Mouse (Mus musculus): ENCODE measurements around the gene Trim44.

Trim44 gene

DNA sequence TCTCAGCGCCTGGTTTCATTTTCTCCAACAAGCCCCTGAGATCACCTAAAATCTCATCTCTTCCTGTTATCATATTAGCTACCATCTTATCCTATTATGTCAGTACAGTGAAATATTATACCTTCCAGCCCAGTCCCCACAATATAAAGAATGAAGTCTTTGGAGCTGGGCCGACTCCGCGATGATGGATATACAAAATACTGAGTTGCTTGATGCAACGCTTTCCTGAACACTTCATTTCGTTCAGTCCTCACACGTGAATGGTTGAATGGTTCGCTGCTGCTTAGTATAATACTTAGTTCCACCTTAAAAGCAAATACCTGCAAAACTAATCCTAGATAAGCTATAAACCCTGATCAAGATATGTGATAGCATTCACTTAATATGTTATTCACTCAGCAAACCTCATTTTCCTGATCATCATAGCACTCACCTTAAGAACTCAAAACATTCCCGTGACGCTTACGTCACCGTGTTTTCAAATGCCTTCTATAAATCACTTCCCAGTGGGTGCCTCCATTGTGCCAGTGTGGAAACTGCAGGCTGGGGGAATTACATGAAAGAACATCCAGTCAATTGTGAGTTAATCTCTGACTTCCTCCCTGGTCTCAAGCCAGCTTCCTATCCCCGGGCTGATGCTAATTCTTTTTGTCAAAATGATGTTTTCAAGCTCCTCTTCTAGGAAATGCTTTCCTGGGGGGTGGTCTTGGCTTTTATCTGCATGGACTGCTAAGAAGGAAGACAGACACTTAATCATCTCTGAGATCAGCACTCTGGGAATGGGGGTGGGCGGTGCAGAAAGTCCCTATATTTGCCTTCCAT lies at the start of gene Trim44:
Gene Trim44 (minus strand): TSS at position 466 of the 822 bp plus-strand sequence.
- POLR2A ChIA-PET: interaction anchor here in 1 of 4 experiments (0.9 to 1.2 kb wide), 3 partner anchors 9 to 39 kb away, joined by 3 read pairs; no protein-coding TSS in a partner anchor
- CTCF ChIA-PET: interaction anchor here in 1 of 4 experiments (0.6 to 0.7 kb wide), 2 partner anchors 73 to 301 kb away, joined by 3 to 7 read pairs; no protein-coding TSS in a partner anchor

DNA sequence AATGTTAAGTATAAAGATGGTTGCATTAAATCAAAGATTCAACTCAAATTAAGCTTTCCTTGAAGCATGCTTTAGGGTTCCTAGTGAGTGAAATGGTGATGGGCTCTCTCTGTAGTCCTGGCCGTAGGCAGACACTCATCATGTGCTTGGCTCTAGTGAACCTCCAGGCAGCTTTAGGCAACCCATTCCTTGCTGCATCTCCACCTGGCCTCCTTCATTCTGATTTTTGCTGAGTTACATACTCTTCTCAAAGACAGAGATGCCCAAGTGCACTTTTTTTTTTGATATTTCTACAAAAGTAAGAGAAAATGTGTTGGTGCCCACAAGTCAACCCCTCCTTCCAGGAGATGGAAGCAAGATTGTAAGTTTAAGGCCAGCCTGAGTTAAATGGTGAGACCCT lies 47.5 kb upstream of the Trim44 start:
- CTCF ChIA-PET: interaction anchor here in 1 of 4 experiments (0.5 kb wide), 1 partner anchor 252 kb away, joined by 4 read pairs; no protein-coding TSS in a partner anchor
- POLR2A ChIA-PET: no interaction called here

DNA sequence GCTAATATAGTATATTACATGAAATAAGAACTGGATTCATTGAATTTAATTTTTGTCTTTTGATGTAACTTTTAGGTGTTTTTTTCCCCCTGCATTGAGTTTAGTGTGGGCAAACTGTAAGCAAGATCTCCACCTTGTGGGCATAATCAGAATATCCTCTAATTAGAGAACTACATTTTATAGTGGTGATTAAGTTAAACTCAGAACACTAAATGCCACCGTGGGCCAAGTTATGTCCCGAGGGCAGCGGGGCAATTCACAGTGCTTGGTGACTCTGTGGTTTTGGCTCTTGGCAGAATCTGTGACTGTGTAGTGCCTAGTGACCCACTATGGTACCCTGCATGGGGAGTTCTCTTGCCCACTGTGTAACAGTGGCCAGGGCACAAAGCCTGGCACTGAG lies 45.8 kb upstream of the Trim44 start:
- ChIA-PET POLR2A (interaction anchor here in 1 of 4 experiments (0.6 kb wide), 1 partner anchor 231 kb away, joined by 3 read pairs; no protein-coding TSS in a partner anchor), CTCF (no interaction called here)

DNA sequence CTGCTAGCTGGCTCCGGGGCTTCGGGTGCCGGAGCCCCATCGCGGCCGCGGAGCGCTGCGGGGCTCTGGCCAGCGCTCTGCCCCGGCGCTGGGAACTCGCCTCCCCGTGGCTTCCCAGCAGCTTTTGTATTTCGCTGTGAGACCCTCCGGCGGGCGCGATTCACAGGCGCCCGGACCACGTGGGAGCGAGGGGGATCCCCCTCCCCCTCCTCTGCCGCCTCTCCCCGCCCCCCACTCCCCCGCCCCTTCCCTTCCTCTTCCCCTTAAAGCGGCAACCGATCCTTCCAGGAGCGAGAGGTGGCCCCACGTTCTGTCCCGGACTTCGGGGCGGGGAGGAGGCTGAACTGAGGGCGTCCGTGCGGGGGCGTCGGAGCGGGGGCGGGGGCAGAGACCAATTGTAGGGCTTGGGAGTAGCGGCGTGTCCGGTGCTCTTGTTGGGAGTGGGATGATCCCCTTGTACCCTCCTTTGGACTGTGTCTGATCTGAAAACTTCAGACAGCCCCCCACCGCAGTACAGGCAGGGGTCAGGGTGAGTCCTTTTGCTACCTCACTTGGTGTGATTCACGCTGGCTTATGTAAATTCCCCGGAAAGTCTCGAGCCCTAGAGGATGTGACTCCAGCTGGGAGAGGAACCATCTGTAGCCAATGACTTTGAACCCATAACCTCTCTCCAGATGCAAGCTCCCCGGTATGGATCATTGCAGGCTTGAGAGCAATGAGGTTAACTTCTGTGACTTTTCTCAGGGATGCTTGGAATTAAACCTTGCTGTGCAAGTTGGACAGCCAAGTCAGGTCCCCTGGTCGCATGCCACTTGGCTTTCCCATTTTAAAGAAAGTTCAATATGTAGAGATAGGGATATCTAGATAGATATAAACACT lies 44.3 kb upstream of the Trim44 start, which contains the start of gene Fjx1:
Gene Fjx1 (minus strand): TSS at position 829 of the 879 bp plus-strand sequence.
- POLR2A ChIA-PET: interaction anchor here (0.6 to 2.9 kb wide), 15 partner anchors 9 to 546 kb away, joined by 3 to 11 read pairs (median 4); no protein-coding TSS in a partner anchor
- CTCF ChIA-PET: interaction anchor here in 2 of 4 experiments (0.6 to 1.2 kb wide), 6 partner anchors 162 to 546 kb away, joined by 3 to 4 read pairs (median 3); no protein-coding TSS in a partner anchor

DNA sequence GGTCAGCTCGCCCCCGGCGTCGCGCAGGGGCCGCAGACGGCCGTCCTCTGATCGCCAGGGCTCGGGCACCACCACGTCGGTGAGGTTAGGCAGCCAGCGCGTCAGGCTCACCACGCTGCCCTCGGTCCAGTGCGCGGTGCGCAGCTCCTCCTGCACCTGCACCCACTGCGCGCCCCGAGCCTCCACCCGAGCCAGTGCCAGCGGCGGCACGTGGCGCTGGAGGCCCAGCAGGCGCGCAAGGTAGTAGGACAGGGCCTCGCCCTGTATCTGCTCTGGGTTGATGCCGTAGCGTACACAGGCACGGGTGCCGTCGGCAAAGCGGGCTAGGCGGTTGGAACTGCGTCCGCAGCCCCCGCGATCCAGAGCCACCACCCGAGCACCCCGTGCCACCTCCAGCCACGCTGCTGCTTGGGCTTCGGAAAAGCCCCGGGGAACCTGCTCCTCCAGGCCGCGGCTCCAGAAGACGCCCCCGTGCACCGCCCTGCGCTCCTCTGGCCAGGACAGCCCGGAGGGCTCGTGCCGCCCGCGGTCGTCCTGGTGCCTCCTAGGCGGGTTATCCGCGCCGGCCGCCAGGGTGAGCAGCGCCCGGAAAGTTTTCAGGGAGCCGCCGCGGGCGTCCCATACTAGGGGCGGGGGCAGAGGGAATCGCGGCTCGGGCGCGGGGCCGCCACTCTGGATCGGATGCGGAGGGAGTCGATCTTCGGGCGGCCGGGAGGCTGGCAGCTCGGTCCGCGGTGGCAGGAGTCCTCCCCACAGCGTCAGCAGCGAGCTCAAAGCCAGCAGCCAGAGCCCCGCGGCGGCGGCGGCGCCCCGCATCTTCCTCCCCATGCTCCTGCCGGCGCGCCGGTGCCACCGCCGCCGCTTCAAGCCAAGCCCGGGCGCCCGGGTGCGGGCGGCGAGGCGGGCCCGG lies 43.4 kb upstream of the Trim44 start:
- ChIA-PET CTCF (interaction anchor here in 2 of 4 experiments (0.7 to 1.8 kb wide), 6 partner anchors 161 to 546 kb away, joined by 3 to 4 read pairs (median 3); no protein-coding TSS in a partner anchor), POLR2A (interaction anchor here (0.6 to 2.9 kb wide), 19 partner anchors 10 to 546 kb away, joined by 3 to 11 read pairs (median 4); no protein-coding TSS in a partner anchor)

DNA sequence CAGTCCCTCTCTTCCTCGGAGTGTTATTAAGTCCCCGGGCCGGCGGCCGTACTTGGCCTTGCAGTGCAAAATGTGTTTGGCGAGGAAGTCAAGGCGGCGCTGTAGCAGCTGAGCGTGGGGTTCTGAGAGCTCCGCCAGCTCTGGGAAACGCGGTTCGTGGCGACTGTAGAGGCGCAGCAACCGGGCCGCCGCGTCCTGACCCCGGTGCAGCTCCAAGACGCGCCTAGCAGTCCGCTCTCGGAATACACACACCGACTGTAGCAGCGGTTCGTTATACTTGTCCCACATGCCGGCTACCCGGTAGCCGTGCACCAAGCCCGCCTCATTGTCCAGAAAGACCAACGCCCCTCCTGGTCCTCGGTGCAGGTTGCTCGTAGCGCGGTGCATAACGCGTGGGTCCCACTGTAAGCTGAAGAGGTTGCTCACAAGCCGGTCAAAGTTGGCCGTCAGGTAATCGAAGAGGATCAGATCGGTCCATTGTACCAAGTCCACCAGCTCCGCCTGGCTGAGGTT lies 42.7 kb upstream of the Trim44 start:
- CTCF ChIA-PET: interaction anchor here in 1 of 4 experiments (1.8 kb wide), 1 partner anchor 545 kb away, joined by 4 read pairs; no protein-coding TSS in a partner anchor

DNA sequence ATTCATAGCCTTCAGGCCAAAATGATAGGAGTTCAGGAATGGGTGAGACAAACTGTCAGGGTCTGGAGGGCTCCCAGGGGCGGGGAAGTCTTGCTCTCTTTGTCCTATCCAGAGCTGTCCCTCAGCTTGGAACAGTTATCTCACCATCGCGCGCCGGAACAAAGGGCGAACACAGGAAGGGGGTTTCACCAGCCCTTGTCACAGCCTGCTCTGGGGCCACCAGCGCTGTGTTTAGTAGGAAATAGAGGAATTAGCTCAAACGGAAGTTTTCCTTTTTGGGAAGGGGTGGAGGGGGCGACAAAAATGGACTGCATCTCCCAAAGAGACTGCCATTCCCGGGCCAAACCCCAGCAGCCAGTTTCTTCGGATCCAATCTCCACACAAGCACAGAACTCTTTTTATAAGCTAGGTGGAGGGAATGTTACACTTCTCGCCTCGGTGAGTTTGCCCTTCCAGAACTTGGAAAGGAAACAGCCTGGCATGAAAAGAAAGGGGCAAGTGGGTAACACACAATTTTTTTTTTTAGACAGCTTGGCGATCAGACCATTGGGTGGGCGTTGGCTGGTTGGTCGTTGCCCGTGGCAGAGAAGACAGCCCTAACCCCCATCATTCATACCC lies 42.1 kb upstream of the Trim44 start:
- CTCF ChIA-PET: interaction anchor here in 1 of 4 experiments (1.8 kb wide), 1 partner anchor 544 kb away, joined by 4 read pairs; no protein-coding TSS in a partner anchor
- POLR2A ChIA-PET: interaction anchor here in 3 of 4 experiments (0.8 to 2.9 kb wide), 14 partner anchors 9 to 435 kb away, joined by 3 to 11 read pairs (median 4); no protein-coding TSS in a partner anchor

More for the DNA sequence above, 42.7 kb upstream of the Trim44 start:
- POLR2A ChIA-PET: interaction anchor here in 3 of 4 experiments (0.8 to 2.9 kb wide), 16 partner anchors 9 to 435 kb away, joined by 3 to 11 read pairs (median 4); no protein-coding TSS in a partner anchor

DNA sequence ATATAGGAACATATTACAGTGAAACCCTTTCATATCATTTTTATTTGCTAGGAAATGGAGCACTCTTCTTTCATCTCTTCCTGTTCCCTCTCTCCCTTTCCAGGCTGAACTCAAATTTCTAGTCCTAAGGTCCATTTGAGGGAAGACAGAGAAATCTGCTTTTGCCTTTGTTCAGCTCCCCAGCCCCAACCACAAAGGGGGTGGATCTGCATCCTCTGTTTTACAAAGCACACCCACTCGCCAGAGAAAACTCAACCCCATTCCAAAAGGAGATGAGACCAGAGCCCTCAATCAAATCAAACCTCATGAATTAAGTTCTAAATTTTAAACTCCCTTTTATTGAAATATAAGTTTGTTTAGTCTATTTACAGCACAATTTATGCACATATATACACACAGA lies 41.4 kb upstream of the Trim44 start:
- POLR2A ChIA-PET: interaction anchor here in 1 of 4 experiments (0.8 to 2.9 kb wide), 5 partner anchors 9 to 47 kb away, joined by 3 to 11 read pairs (median 6); no protein-coding TSS in a partner anchor
- CTCF ChIA-PET: interaction anchor here in 1 of 4 experiments (1.8 kb wide), 1 partner anchor 543 kb away, joined by 4 read pairs; no protein-coding TSS in a partner anchor

DNA sequence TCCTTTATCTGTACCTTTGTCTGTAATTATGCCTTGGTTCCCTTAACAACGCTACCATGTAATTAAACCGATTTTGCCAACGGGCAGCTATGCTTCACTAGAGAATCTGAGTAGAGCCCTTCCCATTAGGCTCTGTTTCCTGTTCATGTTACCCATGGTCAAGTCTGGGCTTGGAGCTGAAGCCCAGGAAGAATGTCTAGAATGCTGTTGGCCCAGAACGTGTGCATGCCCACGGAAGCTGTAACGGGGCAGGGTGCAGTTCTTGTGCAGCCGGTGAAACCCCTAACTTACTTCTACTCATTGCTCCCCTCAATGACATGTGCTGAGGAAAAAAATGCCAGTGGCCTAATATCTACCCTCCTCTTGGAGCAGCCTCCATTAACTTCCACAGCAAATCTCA lies 40.2 kb upstream of the Trim44 start:
- CTCF ChIA-PET: no interaction called here
- POLR2A ChIA-PET: no interaction called here

DNA sequence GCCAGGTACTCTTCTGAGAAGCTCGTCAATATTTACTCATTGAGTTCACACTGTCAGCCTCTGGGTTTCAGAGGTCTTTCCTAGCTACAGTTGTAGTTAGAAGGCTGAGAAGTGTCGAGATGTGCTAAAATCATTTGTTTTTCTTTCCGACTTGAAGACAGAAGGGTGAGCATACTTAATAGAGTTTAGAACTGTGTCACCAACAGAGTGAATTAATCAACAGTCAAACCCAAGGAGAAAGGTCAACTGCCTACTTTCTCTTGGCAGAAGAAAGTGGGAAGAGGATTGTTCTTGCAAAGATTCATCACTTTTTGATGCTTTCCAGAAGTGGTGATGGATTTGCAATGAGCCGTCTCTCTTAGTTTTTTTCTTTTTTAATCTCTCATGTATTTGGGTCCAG lies 39.2 kb upstream of the Trim44 start:
- POLR2A ChIA-PET: interaction anchor here in 1 of 4 experiments (0.9 kb wide), 1 partner anchor 39 kb away, joined by 3 read pairs; the partner anchor contains the start of gene Trim44

DNA sequence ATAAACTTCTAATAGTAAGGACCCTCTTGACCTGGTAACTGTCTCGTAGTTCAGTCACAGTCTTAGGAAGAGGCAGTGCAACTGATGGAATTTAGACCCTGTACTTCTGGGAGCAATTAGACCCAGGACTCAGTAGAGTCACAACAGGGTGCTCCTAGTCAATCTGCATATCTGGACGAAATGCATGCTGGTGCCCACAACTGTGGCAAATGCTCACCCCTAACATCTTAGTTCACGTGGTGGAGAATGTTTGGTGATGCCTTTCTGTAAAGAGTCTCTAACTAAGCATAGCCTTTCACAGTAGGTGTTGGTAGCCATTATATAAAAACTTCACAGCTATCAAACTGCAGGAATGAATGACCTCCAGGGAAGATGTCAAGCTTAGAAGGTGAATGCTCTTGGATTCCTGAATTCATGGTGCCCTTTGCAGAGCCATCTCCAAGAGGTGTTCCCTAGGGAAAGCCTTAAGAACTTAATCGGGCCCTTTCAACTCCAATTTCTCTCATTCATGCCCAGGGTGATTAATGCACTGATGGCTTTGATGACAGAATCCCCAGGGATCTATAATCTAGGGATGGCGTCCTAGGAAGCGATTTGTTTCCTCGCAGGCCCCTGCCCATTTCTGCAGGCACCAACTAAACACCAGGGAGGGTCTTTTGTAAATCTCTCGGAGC lies 29.9 kb upstream of the Trim44 start:
- CTCF ChIA-PET: no interaction called here

More for the DNA sequence above, 39.2 kb upstream of the Trim44 start:
- CTCF ChIA-PET: no interaction called here

DNA sequence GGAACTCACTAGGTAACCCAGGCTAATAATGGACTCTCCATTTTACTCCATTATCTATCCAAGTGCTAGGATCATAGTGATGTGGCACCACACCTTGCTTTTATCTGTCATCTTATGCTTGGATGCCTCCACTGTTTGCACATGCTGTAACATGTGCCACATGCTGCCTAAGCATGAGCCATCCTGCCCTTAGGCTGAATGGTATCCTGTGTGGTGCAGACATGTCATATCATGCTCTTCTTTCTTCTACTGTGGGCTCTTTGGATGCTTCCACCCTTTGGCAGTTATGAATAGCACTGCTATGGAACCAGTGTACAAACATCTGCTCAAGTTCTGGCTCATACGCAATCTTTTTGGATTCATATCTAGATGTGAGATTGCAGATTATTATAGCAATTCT lies 26.3 kb upstream of the Trim44 start:
- POLR2A ChIA-PET: no interaction called here

More for the DNA sequence above, 29.9 kb upstream of the Trim44 start:
- POLR2A ChIA-PET: no interaction called here

DNA sequence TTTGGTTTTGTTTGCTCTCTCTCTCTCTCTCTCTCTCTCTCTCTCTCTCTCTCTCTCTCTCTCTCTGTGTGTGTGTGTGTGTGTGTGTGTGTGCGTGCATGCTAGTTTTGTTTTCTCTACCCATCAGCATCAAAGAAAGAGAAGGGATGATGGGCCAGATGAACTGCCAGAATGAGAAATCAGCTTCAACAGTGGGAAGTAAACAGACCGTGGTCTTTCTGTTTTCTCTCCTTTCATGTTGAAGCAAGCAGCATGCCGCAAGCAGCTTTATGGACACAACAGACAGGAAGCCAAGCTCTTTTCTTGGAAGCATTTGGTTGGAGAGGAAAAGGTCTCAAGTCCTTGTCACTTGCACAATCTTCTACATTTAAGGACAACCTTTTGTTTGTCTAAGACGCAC lies 23.5 kb upstream of the Trim44 start:
- POLR2A ChIA-PET: interaction anchor here in 1 of 4 experiments (0.6 kb wide), 1 partner anchor 14 kb away, joined by 3 read pairs; no protein-coding TSS in a partner anchor
- CTCF ChIA-PET: no interaction called here

More for the DNA sequence above, 26.3 kb upstream of the Trim44 start:
- CTCF ChIA-PET: no interaction called here

DNA sequence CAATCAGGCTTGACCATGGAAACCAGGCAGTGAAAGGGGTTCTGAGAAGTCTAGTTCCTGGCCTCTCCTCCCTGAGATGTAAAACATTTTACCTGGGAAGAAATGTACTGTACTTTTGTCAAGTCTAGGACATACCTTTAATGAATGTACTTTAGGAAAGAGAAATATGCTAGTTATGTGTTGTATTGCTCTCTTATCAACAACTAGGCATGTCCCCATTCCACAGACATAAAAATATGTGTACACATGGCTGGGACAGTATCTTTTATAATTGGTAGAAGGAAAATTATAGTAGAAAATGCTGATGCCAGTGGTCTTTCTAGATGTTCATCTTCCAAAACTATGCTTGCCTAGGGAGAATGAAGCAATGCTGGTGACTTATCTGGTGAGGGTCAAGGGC lies 20.3 kb upstream of the Trim44 start:
- CTCF ChIA-PET: no interaction called here
- POLR2A ChIA-PET: no interaction called here

DNA sequence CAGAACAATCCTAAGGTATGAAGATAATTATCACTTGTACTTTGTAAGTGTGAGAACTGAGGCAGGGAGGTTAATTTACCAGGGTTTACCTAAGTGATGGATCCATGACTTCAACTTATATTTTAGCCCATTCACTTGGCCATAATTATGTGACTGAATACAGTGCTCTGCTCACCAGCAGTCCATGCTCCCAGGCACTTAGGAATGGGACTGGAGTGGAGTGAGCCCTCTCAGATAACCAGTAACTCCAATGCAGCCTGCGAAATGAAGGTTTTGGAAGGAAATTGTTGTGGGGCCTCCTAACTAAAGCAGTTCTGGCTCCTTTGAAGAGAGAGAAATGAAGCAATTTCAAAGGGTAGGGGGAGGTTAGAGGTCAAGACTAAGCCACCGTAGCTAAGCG lies 18.8 kb upstream of the Trim44 start:
- ChIA-PET CTCF (no interaction called here), POLR2A (no interaction called here)

DNA sequence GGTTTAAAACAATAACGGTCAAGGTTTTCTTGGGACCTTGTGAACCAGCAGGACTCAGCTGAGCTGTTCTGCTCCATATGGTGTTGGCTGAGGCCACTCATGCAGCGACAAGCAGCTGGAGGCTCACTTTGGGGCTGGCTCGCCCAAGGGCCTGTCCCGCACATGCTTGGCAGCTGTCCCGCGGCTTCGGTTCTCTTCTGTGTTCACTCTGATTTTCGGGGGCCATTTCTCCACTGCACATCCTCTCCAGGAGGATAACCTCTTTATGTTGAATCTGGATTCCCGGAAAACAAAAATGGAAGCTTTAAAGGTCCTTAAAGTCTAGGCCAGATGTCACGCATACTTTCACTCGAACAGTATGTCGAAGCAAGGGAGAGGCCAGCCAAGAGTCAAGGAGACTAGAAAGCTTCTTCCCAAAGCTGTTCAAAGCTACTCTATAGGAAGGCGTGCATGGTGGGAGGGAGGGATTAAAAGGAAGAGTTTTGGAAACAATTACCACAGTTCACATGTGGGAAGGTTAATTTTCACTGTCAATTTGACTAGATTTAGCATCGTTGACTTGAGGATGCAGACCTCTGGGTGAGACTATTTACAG lies 8.6 kb upstream of the Trim44 start:
- CTCF ChIA-PET: no interaction called here
- POLR2A ChIA-PET: interaction anchor here in 1 of 4 experiments (0.8 to 1.9 kb wide), 4 partner anchors 9 to 48 kb away, joined by 3 to 4 read pairs (median 3); partner anchors contain the start of gene Trim44

Measured in embryonic stem cell, embryonic (primary cell).